Mouse (Mus musculus) spleen, adult 18-20 months (tissue): ENCODE data around the gene Znfx1.
"Not testable (repeated sequence)": the region's sequence is repeated elsewhere in the genome, so short reads cannot be mapped to it uniquely, and the experiment has no call there.

Source experiments
- DNase-seq, 2 experiments: peaks; one replicate each; pipeline ENCODE4 v3.0.0; 2022; ENCODE audit warnings: mixed read lengths in 2 of 2

Gene Znfx1

GRCm38 (mm10) chr2:167043400-167044121 lies 19.3 kb downstream of the Znfx1 start:
- DNase-seq, result no peak

- DNase-seq, result no peak
Observed at GRCm38 (mm10) chr2:167039386-167039785, 23.4 kb downstream of the Znfx1 start.

GRCm38 (mm10) chr2:167038716-167039115 lies 24.1 kb downstream of the Znfx1 start:
- no peak for DNase-seq

- DNase-seq, result no peak
Observed at GRCm38 (mm10) chr2:167038297-167038696, 24.5 kb downstream of the Znfx1 start.

- no peak for DNase-seq
Observed at GRCm38 (mm10) chr2:167037710-167038109, 25.1 kb downstream of the Znfx1 start.

GRCm38 (mm10) chr2:167030507-167030906 lies 32.3 kb downstream of the Znfx1 start:
- no peak for DNase-seq

GRCm38 (mm10) chr2:167028553-167028952 lies 34.3 kb downstream of the Znfx1 start:
- DNase-seq, result no peak

GRCm38 (mm10) chr2:167019396-167019795 lies 43.4 kb downstream of the Znfx1 start:
- DNase-seq, result no peak

GRCm38 (mm10) chr2:167015382-167015718 lies 47.5 kb downstream of the Znfx1 start:
- no peak for DNase-seq

- peak; percentile 82 to 92 for DNase-seq
Observed at GRCm38 (mm10) chr2:167014702-167015381, 48.0 kb downstream of the Znfx1 start, which contains the start of gene Ddx27. Ddx27 (plus strand) TSS chr2:167015193.

- DNase-seq, result no peak
Observed at GRCm38 (mm10) chr2:167010546-167010945, 52.3 kb downstream of the Znfx1 start.

- no peak for DNase-seq
Observed at GRCm38 (mm10) chr2:167009483-167009882, 53.3 kb downstream of the Znfx1 start.

- not testable (repeated sequence) for DNase-seq
Observed at GRCm38 (mm10) chr2:167007565-167007964, 55.2 kb downstream of the Znfx1 start.

- DNase-seq, result no peak
Observed at GRCm38 (mm10) chr2:167007001-167007491, 55.8 kb downstream of the Znfx1 start.

- DNase-seq, result no peak
Observed at GRCm38 (mm10) chr2:167006355-167006754, 56.5 kb downstream of the Znfx1 start.

GRCm38 (mm10) chr2:167004099-167004854 lies 58.5 kb downstream of the Znfx1 start:
- DNase-seq, result peak in 1 of 2 experiments; percentile 52

- no peak for DNase-seq
Observed at GRCm38 (mm10) chr2:167001486-167001885, 61.3 kb downstream of the Znfx1 start.

GRCm38 (mm10) chr2:166996533-166996894 lies 66.3 kb downstream of the Znfx1 start:
- no peak for DNase-seq

GRCm38 (mm10) chr2:166995796-166996532 lies 66.9 kb downstream of the Znfx1 start, which contains the start of gene Stau1:
Stau1 (minus strand) TSS chr2:166996299.
- peak; percentile 89 to 93 for DNase-seq

- peak in 1 of 2 experiments; percentile 37 for DNase-seq
Observed at GRCm38 (mm10) chr2:166995021-166995795, 67.6 kb downstream of the Znfx1 start.

- no peak for DNase-seq
Observed at GRCm38 (mm10) chr2:166991945-166992344, 70.9 kb downstream of the Znfx1 start.

GRCm38 (mm10) chr2:166990861-166991260 lies 72.0 kb downstream of the Znfx1 start:
- no peak for DNase-seq
